Mouse (Mus musculus) megakaryocyte, adult 5-6 weeks (primary cell): ENCODE measurements around the gene Gm21970. TPM values are rescaled to one million over a fixed set of nuclear protein-coding genes. Genes with fewer than 3 reads are reported as not detected.
"Not testable (repeated sequence)": the region's sequence is repeated elsewhere in the genome, so short reads cannot be mapped to it uniquely, and the experiment has no call there.

Experiments used
- ATAC-seq: 2 replicates; pipeline ENCODE4 v1.8.0; 2016; ENCODE audit warnings: mild to moderate bottlenecking, inconsistent platforms; ENCODE audit not compliant: poor library complexity, severe bottlenecking
- total RNA-seq, 2 experiments: library from RNA; stranded (forward) in 1 of 2; stranded (reverse) in 1 of 2; fragments of 153-499, 151-499 nt in 1 of 2; fragments of 221-1000, 200-1000 nt in 1 of 2; gene quantifications; 2 replicates each; pipeline versions ENCODE4 v1.2.3 to v1.2.4; 2015 to 2017

Gm21970 gene
- total RNA-seq, 2 experiments from 2014 or later, result 0.29 TPM; not detected in 1

GRCm38 (mm10) chr16:91434119-91434518 is 42.6 kb downstream of the Gm21970 start:
- ATAC-seq, result no peak

- ATAC-seq, result peak; percentile 29; the same call in 1 of the 2 replicates
These were observed 46.6 kb downstream of the Gm21970 start for GRCm38 (mm10) chr16:91438081-91438480.

- ATAC-seq, result not testable (repeated sequence)
These were observed 47.1 kb downstream of the Gm21970 start for GRCm38 (mm10) chr16:91438599-91438998.

DNA sequence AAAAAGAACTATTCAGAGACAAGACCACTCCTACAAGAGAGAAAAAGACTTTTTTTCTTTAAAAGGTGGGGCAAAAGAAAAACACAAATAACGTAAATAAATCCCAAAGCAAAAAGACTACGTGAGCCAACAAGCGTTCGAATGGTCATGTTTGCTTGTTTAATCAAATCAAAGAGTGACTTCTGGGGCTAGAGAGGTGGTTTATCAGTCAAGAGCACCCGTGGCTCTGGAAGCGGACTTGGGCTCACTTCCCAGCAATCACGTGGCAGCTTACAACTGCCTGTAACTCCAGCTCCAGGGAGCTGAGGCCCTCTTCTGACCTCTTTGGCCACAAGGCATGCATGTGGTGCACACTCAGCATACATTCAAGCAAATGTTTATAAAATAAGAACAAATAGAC is 49.8 kb downstream of the Gm21970 start:
- peak; percentile 37 for ATAC-seq

DNA sequence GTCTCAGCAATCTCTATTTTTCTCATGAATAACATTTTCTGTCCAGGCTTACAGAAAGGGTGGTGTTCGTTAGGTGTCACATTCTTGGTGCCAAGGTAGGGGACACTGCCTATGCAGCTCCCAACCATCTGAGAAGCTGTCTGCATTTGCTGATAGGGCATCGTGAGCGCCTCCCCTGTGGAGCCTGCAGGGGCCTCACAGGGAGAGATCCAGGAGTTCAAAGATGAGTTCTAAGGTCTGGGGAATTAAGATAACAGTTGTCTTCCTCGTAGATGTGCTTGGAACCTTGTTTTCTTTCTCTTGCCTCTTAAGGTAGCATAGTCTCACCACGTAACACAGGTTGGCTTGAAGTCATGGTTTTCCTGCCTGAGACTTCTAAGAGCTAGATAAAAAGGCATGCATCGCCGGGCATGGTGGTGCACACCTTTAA is 50.3 kb downstream of the Gm21970 start:
- peak; percentile 48 for ATAC-seq

DNA sequence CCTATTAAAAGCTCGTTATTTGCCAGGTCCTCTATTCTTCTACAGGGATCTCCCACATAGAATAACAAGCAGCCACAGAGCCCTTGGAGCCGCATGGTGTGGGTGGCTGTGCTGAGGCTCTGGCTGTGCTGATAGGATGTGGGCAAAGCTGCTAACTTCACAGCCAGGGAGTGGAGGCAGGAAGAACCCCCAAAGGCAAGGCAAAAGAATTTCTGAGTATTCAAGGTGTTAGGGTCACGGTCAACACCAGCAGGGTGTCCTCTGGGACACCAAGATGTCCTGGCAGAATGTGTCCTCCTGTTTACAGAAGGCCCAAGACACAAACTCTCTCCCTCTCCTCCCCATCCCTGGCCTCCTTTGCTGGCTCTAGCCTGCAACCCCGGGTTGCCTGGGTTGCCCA is 50.9 kb downstream of the Gm21970 start:
- ATAC-seq, result peak; percentile 23; the same call in 1 of the 2 replicates

DNA sequence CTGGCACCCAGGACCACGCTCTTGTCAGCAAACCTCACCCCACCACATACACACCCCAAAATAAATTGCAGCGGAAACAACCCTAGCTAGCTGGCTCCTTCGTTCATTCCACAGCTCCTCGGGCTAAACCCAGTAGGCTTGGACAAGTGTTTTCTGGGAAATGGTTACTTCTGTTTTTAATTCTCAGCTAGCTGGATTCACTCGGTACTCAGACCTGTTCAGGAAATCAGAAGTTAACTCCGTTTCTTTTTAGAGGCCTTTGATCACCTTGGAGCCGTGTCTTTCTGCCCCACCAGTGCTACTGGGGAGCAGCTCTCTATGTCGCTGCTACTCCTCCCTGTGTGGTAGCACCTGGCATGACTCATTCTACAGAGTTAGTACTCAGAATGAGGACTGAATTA is 51.7 kb downstream of the Gm21970 start:
- no peak for ATAC-seq

DNA sequence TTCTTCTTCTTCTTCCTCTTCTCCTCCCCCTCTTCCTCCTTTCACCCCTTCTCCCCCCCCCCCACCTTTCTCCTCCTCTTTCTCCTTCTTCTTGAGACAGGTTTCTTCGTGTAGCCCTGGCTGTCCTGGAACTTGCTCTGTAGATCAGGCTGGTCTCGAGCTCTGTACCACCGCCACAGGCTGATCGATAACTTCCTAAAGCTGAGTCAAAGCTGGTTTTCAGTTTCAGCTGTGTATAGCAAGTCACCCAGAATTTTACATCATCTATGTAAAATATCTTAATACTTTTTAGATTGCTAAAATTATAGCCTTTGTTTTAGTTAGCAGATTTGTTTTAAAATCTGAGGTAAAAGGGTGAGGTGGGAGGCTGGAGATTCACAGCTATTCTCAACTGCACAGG is 53.3 kb downstream of the Gm21970 start:
- no peak for ATAC-seq

DNA sequence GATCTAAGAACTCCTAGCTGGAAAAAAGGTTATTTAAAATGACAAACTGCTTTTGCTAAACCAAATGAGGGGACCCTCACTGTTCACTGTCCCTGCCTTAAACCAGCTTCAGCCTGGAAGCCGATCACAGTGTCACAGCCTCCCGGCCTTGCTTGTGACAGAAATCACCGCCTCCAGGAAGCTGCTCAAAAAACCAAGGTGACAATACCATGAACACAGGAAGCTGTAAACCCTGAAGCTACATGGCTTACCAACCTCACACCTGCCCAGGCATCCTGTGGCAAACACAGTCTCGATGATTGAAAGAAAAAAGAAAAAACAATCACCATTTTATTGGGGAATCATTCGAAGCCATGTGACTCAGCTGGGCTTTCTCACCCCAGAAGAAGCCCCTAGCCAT is 54.0 kb downstream of the Gm21970 start:
- ATAC-seq, result peak; percentile 22; the same call in 1 of the 2 replicates

DNA sequence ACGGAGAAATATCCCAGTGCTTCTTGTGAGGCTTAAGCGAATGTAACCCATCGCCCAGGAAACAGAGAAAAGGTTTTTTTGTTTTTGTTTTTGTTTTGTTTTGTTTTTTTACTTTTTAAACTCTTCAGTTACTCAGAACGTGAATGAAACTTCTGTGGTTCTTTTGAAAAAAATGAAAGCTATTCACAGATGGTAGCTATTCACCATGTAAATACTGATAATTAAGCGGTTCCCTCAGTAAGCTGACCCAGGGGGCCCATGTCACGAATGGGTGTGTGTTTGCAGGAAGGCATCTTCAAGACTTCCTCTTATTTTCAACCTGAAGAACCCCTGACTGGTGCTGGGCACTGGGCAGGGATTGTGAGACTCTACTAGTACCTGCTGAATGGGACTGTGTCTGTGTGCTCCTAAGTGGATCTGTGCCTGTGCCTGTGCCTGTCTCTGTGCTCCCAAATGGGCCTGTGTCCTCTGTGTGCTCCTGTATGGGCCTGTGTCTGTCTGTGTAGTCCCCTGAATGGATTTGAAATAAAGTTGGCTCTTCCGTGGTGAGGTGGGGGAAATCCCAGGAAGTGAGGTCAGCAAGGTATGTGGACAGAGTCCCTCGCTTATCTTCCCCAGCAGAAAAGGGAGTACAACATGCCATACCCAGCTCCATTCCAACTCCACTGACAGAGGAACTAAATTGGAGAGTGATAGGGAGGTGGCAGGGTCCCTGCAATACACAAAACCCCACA is 55.4 kb downstream of the Gm21970 start:
- peak; percentile 34; the same call in 1 of the 2 replicates for ATAC-seq

DNA sequence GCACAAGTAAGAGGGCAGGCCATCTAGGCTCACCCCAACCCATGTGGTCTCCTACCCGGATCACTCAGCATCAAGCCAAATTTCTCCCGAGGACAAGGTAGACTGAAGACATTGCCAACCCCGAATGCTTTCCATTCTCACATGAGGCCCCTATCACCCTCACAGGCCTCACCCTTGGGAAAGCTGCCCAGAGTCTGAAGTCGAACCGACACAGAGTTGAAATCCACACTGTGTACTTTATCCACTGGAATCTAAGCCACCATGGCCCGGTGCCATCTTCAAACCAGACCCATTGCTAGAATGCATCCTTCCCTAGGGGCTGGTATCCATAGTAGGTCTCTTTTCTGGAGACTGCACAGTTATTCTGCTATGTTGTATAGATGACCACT is 56.0 kb downstream of the Gm21970 start:
- no peak for ATAC-seq

DNA sequence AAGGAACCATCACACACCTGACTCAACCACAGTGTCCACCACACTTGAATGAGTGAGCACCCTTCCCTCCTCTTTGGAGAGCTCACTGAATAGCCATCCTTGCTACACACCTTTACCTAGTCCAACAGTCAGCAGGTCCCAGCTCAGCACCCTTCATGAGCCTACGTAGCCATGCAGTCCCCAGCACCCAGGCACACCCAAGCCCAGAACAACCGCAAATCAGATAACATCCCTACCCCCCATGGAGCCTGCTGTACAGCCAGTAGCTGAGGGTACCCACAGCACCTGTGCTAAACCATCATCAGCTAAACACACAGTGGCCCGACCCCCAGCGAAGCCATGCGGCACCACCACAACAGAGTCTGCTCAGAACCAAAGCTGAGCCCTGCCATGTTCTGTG is 56.6 kb downstream of the Gm21970 start:
- ATAC-seq, result no peak

DNA sequence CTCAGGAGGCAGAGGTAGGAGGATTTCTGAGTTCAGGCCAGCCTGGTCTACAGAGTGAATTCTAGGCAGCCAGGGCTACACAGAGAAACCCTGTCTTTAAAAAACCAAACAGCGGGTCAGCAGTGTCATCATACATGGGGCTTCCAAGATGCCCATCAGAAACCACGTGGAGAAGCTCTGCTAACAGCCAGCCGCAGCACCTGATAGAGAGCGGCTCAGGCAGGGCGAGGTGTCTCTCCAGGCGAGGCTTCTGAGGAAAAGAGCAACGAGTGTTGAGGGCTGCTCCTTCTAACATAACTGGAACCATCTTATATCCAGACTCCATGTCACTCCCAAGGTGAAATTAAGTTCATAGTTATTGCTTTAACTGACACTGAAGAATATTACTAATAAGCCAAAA is 57.4 kb downstream of the Gm21970 start:
- ATAC-seq, result no peak

- ATAC-seq, result no peak
These were observed 58.9 kb downstream of the Gm21970 start for GRCm38 (mm10) chr16:91450137-91451064.

GRCm38 (mm10) chr16:91451949-91452348 is 60.4 kb downstream of the Gm21970 start:
- ATAC-seq, result peak; percentile 62

GRCm38 (mm10) chr16:91452363-91452896 is 60.9 kb downstream of the Gm21970 start:
- ATAC-seq, result peak; percentile 39

- peak; percentile 34; the same call in 1 of the 2 replicates for ATAC-seq
These were observed 64.3 kb downstream of the Gm21970 start for GRCm38 (mm10) chr16:91455868-91456267.

DNA sequence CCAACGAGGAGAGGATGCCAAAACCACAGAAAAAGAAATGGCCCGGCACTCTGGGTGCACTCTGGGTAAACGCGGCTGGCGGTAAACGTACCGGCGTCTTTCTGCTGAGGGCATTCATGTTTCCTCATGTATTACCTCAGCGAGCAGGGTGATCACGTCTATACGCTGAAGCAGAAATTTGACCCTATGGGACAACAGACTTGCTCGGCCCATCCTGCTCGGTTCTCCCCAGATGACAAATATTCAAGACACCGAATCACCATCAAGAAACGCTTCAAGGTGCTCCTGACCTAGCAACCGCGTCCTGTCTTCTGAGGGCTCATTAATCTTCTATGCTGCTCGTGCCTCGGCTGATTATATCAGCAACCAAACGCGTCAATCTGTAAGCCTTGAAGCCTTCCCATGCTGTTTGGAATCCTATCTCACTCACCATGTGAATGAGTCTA is 66.8 kb downstream of the Gm21970 start:
- 0 out of 2 replicates have a peak, but pooled peaks have one; percentile 10 for ATAC-seq

DNA sequence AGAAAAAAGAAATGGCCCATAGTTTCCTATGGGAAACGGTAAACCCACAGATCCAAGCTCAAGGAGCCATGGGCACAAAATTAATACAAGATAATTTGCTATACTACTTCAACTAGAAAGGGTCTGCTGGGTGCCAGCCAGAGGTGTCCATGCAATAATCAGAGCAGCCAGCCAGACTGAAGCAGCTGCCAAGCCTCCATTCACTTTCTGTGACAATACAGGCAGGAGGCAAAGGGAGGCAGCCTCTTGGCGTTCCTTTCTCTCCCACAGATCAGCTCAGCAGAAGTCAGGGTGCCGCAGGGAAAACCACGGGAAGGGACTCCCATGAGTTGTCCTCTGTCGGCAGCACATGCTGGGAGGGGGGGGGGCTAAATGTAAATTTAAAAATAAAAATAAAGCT is 67.5 kb downstream of the Gm21970 start:
- ATAC-seq, result no peak

DNA sequence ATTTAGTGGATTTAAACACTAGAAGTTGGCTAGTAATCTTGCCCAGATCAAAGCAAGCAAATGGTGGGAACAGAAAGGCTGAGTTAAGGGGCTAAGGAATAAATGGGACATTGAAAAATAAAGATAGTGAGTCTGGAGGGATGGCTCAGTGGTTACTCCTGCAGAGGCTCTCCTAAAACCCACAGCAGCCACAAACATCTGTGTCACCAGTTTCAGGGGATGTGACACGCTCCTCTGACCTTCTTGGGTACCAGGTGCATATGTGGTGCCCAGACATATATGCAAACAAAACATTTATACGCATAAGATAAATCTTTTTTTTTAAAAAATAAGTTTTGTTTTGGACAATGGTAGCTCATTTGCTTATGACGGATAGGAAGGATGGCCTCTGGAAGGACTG is 67.9 kb downstream of the Gm21970 start:
- ATAC-seq, result no peak

DNA sequence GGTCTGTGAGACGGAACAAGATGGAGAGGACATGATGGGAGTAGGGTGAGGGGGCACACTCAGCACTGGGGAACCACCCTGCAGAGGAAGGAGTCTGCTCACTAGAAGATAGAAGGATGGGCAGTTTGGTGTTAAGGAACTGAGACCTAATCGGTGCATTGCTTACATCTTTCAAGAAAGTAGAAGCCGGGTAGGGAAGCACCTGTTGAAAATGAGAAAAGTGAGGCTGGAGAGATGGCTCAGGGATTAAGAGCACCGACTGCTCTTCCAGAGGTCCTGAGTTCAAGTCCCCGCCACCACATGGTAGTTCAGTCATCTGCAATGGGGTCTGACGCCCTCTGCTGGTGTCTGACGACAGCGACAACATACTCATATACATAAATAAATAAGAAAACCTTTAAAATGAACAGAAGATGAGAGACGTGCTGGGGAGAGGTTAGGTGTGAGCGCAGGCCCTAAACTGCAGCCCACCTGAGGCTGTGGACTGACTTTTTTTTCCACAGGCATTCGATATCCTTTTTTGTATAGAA is 68.4 kb downstream of the Gm21970 start:
- ATAC-seq, result no peak
